Mouse (Mus musculus) ovary, postnatal 14 days (tissue): Measurements from ENCODE around the gene Asb4.
"Not testable (repeated sequence)": the region's sequence is repeated elsewhere in the genome, so short reads cannot be mapped to it uniquely, and the experiment has no call there.

Source experiments
- DNase-seq: peaks from one replicate; pipeline ENCODE4 v3.0.0; 2022; ENCODE audit warnings: low spot score

The Asb4 gene

DNA sequence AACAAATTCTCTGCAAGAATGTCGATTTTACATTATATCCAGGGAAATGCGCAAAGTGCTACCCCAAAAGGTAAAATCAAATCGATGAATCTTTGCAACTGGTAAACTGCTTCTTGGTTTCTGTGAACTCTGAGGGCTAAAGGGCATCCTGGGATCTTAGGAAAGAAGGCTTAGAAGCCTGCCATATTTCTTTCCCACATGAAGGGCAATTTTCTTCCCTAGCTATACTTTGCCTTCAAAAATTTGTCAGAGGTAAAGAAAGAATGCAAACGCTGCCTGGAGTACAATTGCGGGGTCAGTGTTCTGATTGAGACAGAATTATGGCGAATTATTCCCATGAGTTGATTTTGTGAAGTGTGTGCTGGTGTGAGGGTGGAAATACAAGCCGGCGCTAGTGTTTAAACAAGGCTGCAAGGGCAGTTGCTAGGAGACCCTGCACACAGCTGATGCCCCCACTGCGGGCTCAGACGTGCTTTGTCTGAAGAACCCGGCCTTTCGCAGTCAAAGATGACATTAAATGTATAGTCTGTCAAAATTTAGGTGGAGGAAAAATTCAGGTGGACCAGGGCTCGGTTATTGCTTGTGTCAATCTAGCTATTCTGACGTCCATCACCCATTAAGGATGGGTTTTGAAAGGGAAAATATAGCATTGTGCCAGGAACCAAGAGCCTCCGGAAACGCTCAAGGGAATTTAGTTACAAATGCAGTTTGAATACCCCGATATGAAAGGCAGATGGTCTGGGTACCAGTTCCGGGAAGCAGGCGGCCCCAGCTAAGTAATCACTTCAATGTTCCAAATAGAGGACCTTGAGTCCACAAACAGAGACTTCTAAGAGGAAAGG is at the start of gene Asb4:
Gene Asb4, plus strand, starts transcription at position 51 of the 842 bp plus-strand sequence.
- no peak for DNase-seq

DNA sequence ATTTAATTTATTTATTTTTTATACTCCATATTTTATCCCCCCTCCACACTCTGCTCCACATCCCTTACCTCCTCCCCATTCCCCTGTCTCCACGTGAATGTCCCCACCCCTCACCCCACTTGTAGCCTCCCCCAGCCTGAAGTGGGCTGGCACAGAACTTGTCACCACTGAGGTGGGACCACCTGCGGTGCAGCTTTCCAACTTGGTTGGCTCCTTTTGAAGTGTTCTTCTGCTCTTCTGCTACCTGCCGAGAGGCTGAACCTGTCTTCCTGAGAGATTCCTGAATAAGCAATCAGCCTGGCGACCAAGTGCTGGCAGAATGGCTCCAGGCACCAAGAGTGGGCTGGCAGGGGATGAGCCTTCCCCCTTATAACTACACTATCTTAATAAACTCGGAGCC is 49.2 kb upstream of the Asb4 start:
- no peak for DNase-seq

DNA sequence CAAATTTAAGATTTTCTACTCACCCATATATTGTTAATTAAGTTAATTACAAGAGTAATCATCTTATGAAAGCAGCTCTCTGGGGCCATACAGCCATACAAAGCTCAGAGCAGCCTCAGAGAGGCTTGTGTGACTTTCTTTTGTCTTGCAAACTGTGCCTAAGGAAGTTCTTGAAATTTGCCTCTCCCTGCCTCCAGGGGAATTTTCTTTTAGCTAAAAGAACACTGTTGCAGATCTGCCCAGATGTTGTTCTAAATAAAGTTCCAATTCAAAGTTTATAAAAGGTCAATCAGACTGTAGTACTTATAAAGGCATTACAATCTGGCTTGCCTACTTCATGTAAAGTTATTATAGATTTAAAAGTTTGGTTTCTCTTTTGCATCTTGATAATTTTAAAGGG is 47.2 kb upstream of the Asb4 start:
- DNase-seq = not testable (repeated sequence)

DNA sequence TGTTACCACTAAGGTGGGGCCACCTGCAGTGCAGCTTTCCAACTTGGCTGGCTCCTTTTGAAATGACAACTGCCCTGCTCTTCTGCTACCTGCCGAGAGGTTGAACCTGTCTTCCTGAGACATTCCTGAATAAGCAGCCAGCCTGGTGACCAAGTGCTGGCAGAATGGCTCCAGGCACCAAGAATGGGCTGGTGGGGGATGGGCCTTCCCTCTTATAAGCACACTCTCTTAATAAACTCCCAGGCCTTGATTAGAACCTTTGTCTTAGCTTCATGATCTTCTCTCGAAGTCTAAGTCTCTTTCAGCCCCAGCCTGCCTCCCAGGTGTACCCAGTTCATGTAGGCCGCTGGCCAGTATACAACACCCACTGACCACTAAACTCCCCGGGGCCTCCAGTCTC is 44.4 kb upstream of the Asb4 start:
- DNase-seq = not testable (repeated sequence)

DNA sequence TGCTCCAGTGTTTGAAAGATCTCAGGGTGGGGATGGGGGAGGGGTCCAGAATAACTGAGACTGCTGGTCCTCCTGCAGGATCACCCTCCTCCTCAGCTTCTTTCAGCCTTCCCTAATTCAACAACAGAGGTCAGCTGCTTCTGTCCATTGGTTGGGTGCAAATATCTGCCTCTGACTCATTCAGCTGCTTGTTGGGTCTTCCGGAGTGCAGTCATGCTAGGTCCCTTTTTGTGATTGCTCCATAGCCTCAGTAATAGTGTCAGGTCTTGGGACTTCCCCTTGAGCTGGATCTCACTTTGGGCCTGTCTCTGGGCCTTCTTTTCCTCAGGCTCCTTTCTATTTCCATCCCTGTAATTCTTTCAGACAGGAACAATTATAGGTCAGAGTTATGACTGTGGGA is 43.9 kb upstream of the Asb4 start:
- not testable (repeated sequence) for DNase-seq

DNA sequence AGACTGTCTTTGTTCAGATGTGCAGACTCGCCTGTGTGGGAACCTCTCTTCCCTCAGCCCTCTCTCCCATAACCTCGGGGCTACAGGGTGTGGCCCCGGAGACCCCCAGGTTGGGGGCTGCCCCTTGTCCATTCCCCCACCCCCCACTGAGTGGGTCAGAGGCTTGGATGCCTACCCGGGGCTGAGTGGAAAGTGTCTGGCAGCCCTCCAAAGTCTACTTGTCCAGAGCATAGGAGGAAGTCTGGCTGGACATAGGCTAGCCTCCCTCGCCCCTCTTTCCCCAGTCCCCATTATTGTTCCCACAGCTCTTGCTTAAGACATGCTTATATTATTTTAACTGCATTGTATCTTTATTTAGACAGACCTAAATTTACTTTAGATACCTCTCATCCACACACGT is 38.9 kb upstream of the Asb4 start:
- DNase-seq = no peak

DNA sequence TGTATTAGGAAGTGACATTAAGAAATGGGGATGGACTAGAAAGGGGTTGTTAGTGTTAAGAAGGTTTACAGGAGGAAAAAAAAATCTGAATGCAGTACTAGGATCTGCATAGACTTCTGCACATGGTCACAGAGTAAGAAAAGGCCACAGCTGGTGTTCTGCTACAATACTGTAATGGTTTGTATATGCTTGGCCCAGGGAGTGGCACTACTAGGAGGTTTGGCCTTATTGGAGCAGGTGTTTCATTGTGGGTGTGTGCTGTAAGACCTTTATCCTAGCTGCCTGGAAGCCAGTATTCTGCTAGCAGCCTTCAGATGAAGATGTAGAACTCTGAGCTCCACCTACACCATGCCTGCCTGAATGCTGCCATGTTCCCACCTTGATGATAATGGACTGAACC is 25.3 kb upstream of the Asb4 start:
- DNase-seq = no peak

DNA sequence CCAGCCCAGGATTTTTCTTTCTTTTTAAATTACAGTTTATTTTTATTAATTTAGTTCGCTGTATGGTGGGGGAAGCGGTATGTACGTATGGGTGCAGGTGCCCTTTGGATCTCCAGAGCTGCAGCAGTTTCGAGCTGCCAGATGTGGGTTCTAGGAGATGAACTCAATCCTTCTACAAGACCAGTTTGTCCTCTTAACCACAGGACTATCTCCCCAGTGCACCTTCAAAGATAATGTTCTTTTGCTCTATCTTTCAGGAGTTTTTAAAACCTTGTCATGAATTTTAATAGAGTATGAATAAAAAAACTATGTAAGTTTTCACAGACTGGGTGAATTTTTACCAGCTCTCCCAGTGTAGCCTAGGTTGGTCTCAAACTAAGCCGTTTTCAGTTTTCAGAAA is 22.8 kb upstream of the Asb4 start:
- no peak for DNase-seq

DNA sequence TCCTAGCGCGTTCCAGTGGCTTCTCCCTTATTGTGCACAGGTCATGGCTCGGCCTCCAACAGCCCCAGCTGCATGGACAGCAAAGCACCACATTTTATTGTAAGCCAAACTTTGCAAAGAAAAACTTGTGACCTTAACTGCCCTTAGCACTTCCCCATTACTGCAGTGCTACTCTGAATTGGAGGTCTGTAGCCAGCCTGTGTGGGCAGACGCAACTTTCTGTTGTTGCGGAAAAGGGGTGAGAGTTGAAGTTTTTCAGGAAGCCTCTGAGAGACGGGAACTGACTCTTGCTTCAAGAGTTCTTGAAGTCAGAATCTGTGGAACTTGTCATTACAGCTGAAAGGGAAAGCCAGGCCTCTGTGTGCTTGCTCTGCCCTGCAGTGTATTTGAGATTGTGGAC is 21.2 kb upstream of the Asb4 start:
- no peak for DNase-seq

DNA sequence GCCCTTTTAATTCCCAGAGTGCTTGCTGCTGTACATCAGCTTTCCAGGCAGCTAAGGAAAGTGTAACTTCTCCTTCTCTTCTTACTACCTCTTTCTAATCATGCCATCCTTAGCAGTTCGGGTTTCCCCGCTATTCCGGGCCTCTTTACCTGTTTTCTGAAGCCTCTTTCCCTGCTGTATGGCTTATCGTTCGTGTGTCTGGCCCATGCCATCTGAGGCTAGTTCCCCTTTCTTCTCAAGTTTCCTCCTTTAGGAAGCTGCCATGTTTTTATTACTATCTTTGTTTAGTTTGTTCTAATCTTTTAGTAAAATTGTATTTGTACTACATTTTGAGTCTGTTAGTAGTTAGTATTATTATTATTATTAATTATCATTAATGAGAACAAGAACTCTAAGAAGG is 17.3 kb upstream of the Asb4 start:
- no peak for DNase-seq

DNA sequence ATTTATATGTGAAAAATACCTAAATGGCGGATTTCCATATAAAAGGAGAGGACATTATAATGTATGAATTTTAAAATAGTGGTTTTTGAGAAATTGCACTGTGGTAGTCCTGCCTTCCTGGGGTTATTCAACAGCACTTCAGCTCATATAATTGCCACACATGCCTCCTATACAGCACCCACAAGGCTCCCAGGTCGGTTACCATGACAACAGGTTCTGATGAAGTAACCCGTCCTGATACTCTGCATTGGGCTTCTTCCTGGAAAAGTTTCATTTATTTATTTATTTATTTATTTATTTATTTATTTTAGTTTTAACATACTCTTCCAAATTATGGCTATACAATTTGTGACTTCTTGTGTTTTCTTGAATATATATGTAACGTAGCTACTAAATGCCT is 6.3 kb upstream of the Asb4 start:
- no peak for DNase-seq

DNA sequence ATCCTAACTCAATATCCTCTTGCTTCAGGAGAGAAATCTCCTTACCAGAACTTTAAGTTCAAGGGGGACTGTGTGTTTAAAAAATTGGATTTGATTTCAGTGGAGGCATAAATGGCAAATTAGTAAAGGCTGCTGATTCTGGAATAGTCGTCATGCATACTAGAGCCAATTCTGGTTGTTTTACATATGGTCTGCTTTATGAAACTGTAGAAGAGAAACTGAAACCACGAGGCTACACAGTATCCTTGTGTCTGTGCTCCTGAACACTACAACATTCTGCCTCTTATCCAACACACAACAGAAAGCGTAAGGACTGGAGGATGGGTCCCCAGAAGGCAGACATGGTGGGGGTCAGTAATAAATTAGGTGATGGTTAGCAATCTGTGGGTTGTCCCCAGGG is 4.1 kb upstream of the Asb4 start:
- no peak for DNase-seq

DNA sequence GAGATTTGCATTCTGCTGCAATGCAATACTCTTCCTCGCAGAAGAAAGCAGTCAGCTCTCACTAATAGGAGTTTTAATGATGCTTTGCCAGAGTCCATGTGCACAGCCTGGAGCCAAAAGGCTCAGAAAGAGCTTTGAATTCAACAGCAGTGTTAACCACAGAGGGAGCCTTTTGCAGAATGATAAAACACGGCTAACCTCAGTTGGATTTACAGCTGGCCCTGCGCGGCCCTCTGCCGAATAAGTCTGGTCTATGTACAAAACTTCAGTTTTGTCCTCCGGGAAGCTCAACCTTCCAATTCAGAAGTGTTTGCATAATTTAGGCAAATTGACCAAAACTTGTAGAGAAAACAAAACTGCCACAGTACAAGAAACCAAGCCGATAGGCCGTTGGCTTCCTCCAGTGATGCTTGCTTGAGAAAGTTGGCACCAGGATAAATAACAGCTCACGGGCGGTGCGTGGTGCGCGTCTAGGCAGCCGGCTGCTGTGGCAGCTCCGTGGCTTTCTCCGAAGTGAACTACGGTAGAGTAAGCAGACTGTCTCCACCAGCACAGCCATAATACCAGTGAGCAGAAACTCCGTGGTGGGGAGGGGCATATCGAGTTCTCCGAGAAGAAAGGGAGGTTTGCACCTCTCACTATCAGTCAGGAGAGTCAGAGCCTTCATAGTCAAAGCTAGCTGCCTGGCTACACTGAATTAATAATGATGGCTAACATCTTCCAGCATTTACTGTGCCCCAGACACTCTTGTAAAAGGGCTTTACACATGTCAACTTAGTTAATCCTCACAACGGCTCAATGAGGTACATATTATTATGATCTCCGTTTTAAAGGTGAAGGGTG is 3.2 kb upstream of the Asb4 start:
- no peak for DNase-seq

DNA sequence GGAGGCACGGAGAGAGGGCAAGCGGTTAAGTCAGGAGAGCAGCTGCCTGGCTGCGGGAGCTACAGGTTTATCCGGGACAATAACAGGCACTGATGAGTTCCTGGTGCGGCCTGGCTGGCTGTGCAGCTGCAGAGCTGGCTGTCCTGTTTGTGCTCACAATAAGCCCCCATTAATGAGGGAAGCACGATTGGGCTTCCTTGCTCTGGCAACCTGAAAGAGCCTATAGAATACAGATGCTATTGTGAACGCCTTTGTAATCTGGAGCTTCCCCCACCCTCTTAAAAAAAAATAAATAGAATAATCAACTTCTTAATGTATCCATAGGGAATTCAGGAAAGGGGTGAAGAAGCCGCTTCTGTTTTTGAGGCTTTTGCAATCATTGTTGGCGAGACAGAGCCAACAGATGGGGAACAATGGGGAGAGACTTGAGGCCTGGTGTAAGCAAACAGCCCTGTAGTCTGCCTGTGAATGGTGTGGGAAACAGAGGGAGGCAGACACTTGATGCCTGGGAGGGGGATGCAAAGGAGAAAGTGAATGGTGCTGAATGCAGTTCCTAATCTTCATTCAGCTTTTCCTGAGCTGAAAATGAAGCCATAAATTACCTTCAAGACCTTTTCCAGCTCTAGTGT is 2.4 kb upstream of the Asb4 start:
- no peak for DNase-seq

DNA sequence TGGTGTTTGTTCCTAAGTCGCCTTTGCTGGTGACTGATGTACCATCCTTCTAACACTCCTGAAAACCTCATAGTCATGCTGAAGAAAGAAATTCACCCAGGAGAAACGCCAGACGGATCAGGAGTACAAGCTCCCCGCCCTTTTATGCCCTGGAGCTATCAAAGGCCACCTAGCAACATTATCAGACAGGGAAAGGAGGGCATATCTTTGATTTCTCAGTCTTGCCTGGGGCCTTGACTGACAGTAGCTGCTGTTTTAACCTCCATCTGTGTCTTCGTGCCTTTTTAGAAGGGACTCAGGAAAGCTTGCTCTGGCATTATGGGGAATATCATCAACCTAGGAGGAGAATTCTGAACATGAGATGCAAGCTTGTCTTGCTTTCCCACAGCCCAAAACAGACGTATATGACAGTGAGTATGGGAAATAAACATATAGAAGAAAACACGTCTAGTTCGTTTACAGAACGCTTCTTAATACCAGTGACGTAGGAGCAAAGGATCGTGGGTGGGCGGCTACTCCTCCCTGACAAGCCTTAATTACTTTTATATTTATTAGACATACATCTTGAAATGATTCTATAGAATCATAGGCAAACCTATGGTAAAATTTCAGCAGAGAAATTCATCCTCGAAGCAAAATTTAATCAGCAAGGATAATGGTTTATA is 1.1 kb upstream of the Asb4 start:
- no peak for DNase-seq

DNA sequence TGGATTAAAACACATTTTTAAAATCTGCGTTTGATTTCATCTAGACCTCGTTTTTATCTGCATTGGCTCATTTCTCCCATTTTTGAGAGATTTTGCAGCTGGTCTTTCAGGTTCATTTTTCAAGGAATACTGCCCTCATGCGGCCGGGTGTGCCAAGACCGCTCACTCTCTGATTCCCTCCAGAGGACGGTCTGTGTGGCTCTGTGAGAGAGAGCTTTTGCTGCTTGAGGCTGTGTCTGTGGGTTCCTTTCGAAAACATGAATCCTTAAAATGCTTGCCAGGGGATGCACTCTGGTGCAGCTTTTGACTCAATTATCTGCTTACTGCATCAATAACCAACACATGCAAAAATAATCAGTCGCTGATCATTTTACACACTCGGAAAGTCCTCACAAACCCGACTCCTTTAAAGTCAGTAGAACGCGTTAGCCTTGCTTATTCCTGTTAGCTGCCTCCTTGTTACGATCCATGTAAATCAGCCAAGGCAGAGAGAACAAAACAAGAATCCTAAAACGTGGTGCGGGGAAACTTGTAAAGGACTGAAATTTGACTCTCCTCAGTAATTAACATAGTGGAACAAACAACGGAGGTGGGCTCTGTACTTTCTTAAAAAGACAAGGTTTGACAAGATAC is 487 bp upstream of the Asb4 start:
- DNase-seq = peak; percentile 74

DNA sequence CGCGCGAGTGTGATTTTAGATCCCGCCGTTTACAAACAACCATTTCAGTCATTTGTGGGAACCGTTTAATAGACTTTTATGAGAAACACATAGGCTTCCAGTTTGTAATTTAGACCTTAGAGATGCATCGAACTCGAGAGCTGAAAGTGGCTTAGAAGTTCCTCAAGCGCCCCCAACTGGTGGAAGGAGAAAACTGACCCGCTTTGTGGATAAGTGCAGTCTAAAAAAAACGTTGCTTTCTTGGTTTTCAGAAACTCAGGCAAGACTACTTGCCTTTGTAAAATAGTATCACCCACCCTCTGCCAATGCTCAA is 948 bp downstream of the Asb4 start:
- peak; percentile 54 for DNase-seq

DNA sequence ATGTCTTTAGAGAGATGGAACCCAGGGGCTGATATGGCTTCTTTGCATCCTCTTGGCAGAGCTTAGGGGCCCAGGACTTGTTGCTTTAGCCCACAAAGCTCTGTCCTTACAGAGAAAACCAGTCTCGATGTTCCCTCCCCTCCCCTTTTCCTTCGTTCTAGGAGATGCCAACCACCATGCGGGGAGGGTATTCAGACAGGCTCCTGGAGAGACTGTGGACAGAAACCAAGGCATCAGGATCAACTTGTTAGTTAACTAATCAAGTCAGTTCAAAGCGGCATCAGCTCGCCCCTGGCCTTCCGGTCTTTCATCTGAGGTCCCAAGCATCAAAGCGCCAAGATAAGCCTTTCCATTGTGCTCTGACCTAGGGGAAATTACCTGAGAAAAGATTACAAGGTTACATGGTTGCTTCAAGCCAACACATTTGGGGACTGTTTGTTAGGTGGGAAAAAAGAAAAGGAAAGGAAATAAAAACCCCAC is 2.0 kb downstream of the Asb4 start:
- no peak for DNase-seq

DNA sequence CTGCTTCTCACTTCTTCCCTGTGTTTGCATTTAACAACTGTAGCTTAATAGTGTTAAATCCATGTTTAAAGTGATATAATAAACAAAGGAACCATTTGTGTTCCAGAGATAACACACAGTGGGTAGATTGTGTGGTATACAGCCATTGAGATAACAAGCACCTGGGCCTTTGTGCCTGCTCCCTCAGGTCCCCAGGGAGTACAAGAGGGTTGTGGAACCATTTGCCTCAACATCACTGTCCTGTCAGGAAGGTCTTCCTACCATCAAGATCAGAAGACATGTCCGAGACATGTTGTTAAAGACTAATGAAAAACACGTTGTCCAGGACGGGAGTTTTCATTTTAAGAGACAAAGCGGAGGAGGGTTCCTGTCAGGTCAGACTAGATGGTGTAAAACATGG is 3.3 kb downstream of the Asb4 start:
- DNase-seq = no peak

DNA sequence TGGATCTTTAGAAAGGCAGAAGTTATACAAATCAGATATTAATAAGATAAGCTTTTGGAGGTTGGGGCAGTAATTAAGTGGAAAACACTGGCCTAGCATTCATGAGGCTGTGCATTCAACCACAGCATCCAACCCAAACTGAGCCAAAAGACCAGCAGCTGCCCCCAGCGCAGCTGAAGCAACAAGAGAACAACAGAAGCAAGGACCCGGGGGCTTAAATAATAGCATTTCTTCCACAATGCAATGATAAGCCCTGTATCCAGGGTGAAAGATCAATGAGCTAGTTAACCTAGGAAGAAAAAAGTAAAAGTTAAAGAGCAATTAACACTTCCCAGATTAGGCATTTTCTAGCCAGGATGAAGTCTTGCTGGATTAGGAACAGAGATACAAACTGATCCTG is 4.2 kb downstream of the Asb4 start:
- DNase-seq = no peak

DNA sequence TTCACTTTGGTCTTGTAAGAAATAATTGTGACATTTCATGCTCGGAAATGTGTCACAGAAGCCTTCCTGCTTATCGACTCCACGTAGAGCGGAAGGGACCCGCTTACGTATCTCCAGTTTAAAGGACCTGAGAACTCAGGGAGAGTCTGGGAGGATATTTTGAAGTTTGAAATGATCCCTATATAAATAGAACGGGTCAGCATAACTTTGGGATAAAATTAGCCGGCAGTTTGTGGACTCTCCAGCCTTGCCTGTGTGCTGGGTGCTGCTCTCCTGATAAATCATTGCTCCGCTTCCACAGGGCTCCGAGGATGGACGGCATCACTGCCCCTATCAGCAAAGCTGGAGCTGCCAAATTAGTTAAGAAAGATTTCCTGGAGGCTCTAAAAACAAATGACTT is 7.1 kb downstream of the Asb4 start:
- DNase-seq = no peak

DNA sequence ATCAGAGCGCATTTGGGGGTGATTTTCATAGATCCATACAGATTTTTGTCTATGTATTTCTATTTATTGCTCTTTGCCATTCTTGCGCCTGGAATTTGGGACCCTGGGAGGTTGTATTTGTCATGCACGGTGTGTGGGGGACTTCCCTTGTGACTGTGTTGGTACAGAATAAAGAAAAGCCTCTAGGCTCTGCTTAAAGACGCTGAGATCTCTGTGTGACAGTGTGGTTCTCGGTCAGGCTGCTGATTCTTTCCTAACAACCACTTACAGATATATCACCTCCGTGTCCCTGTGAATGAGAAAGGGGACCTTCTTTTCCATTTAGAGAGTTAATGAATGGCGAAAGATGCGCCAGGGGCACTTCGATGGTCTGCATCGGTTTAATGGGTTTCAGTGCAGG is 7.8 kb downstream of the Asb4 start:
- no peak for DNase-seq
